Mouse (Mus musculus): ENCODE results near the gene Shisa2. TPM values are rescaled to one million over a fixed set of nuclear protein-coding genes. Genes with fewer than 3 reads are reported as not detected.

The Shisa2 gene
- polyA plus RNA-seq, 1 experiment, result 1.9 TPM

Other genes starting within 250 kb of the Shisa2 start
- gene Phf11c, start 229.9 kb upstream of the Shisa2 start, polyA plus RNA-seq (2012; rRNA removed), result 1.9 and 2.5 TPM in 2 replicates
- 6.4 and 7.1 TPM in 2 replicates for gene Setdb2, start 184.4 kb upstream of the Shisa2 start, polyA plus RNA-seq (2012; rRNA removed)
- 59.8 and 60.7 TPM in 2 replicates for gene Cab39l, start 184.3 kb upstream of the Shisa2 start, polyA plus RNA-seq (2012; rRNA removed)
- gene Cdadc1, start 27.3 kb upstream of the Shisa2 start, polyA plus RNA-seq (2012; rRNA removed), result 15.8 and 22.0 TPM in 2 replicates

Measured in urinary bladder, adult 2 months (tissue).